Mouse (Mus musculus) hindbrain, embryonic 15.5 days (tissue): Measurements from ENCODE around the gene Gpr158. TPM values are rescaled to one million over a fixed set of nuclear protein-coding genes. Genes with fewer than 3 reads are reported as not detected.

ENCODE experiments used
- ATAC-seq: fragments of 200-750 bp; cut with Nextera tagmentation; 2 replicates; pipeline ENCODE4 v1.8.0; 2017; ENCODE audit warnings: low read depth, moderate number of reproducible peaks, moderate TSS enrichment; ENCODE audit not compliant: low FRiP score
- H3K27ac ChIP-seq: fragments of 300-500 bp; sonication (generic); replicated peaks from 2 replicates; pipeline ENCODE4 v1.5.1; 2015; ENCODE audit warnings: mild to moderate bottlenecking, inconsistent platforms
- H3K27me3 ChIP-seq: fragments of 300-500 bp; sonication (generic); 2 replicates; pipeline ENCODE4 v1.6.1; 2015; ENCODE audit warnings: control low read depth, inconsistent platforms
- H3K36me3 ChIP-seq: fragments of 300-500 bp; sonication (generic); 2 replicates; pipeline ENCODE4 v1.6.1; 2015; ENCODE audit warnings: control low read depth, inconsistent platforms
- H3K4me1 ChIP-seq: fragments of 300-500 bp; sonication (generic); replicated peaks from 2 replicates; pipeline ENCODE4 v1.6.1; 2015; ENCODE audit warnings: control low read depth, inconsistent platforms
- H3K4me2 ChIP-seq: fragments of 300-500 bp; sonication (generic); 2 replicates; pipeline ENCODE4 v1.6.1; 2015; ENCODE audit warnings: moderate library complexity, mild to moderate bottlenecking, inconsistent platforms
- H3K4me3 ChIP-seq: fragments of 300-500 bp; sonication (generic); 2 replicates; pipeline ENCODE4 v1.5.1; 2015; ENCODE audit warnings: mild to moderate bottlenecking, inconsistent platforms
- H3K9ac ChIP-seq: fragments of 300-500 bp; sonication (generic); 2 replicates; pipeline ENCODE4 v1.6.1; 2015; ENCODE audit warnings: inconsistent platforms
- H3K9me3 ChIP-seq: fragments of 300-500 bp; sonication (generic); 2 replicates; pipeline ENCODE4 v1.6.1; 2016; ENCODE audit warnings: control low read depth, inconsistent platforms
- WGBS: fragments of 180-500 bp; shearing (Covaris S2); methylation state at CpG from one replicate; pipeline ENCODE4 v1.1.7; 2015; 5-methylcytosine and 5-hydroxymethylcytosine counted together
- polyA plus RNA-seq: library from polyadenylated mRNA; unstranded; fragments of >200 nt; fragmentation: Nextera tagmentation; extraction: Ambion mirVana; gene quantifications from 2 replicates; pipeline ENCODE4 v1.2.1, GENCODE M21; 2015

Gene Gpr158
- polyA plus RNA-seq, 1 experiment from 2014 or later, result 4.1 TPM

DNA sequence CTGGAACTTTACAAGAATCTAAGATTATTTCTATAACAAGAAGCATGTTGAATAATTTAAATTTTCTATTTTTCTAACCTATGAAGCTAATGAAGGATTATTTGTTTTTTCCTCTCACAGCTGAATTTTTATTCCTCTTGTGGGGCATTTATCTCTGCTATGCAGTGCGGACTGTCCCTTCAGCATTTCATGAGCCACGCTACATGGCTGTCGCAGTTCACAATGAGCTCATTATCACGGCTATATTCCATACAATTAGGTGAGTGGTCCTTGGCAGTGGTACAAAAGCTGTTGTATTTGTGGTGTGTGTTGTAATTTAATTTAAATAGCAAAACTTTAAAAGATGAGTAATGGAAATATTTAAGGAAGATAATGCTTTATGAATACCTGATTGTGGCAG, 443.1 kb downstream of the Gpr158 start:
- 35% methylated on average over 4 of the region's 4 CpGs for WGBS
- H3K36me3 ChIP-seq, result no peaks in the 10 kb centered on the region
- no peak overlapping the region for H3K27ac ChIP-seq
- no peaks in the 10 kb centered on the region for H3K27me3 ChIP-seq
- H3K4me3 ChIP-seq, result no peak overlapping the region
- ATAC-seq, result no peak
- H3K9me3 ChIP-seq, result no peaks in the 10 kb centered on the region
- H3K9ac ChIP-seq, result no peak overlapping the region
- no peak overlapping the region for H3K4me2 ChIP-seq
- no peaks in the 10 kb centered on the region for H3K4me1 ChIP-seq

DNA sequence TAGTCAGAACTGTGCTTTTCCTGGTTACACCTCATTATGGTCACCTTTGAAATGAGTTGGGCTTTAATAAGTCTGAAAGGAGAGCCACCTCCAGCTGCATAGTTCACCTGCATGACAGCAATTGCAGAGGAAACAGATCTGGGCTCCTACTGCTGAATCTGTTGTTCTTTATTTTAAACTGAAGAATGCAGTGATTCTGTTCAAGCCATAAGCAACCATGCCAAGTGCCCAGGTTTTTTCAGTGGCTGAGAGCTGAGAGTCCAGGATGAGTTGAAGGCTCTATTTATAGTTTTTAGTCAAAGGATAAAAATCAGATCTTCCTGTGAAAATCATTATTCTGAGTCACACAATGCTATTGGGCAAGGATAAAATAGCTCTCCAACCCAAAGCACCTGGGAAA, 496.7 kb downstream of the Gpr158 start:
- Histone ChIP-seq H3K36me3 (no peaks in the 10 kb centered on the region), H3K9ac (no peak overlapping the region), H3K4me3 (no peak overlapping the region), H3K27me3 (no peaks in the 10 kb centered on the region), H3K4me1 (no peaks in the 10 kb centered on the region), H3K9me3 (no peaks in the 10 kb centered on the region), H3K4me2 (no peak overlapping the region), H3K27ac (no peak overlapping the region)
- no peak for ATAC-seq

Other genes with a start within 250 kb of the Gpr158 start
- gene Enkur, start 162.2 kb upstream of the Gpr158 start, polyA plus RNA-seq, result 5.3 and 5.4 TPM in 2 replicates
- 20.7 and 22.6 TPM in 2 replicates for gene Thnsl1, start 161.8 kb upstream of the Gpr158 start, polyA plus RNA-seq